Mouse (Mus musculus): ENCODE data around the gene Kng1. TPM values are rescaled to one million over a fixed set of nuclear protein-coding genes. Genes with fewer than 3 reads are reported as not detected.

Gene Kng1
- polyA plus RNA-seq, 1 experiment from 2014 or later, result not detected

DNA sequence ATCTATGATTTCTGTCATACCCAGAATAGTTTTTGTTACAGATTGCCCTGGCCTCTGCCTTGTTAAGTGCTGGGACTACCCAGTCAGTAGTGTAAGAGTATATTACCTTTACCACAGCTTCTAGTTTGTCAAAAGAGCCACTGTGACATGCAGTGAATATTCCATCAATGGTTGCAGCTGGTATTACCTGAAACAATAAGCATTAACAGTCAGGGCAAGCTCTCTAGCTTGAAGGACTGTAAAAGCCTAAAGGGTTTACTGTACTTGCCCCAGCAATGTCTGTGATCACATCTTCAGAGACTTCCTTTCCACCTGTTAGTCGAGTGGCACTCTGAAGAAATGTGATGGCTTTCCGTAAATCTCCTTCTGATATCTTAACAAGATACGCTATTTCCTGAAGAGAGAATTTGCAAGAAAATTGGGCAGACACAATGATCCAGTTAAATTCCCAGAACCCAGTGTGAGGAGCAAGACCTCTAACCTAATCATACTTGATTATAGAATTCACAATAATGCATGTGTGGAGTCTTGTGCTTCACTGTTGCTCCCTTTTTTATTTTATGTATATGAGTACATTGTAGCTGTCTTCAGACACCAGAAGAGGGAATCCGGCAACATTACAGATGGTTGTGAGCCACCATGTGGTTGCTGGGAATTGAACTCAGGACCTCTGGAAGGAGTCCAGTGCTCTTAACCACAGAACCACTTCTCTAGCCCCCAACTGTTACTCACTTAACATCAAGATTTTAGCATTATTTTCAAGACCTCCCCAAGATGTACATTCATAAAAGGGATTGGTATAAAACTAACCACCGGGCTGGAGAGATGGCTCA lies 56.9 kb downstream of the Kng1 start:
- no peak overlapping the region for H3K9ac ChIP-seq (ENCODE audit: low read length)
- H3K27ac ChIP-seq (ENCODE audit: low read depth, low read length), result no peak overlapping the region
- ATAC-seq (ENCODE audit: insufficient read depth, low FRiP score, low TSS enrichment), result peak; percentile 27; the same call in 1 of the 2 replicates
- H3K27me3 ChIP-seq (ENCODE audit: control insufficient read depth, insufficient read depth, low read length), result no peaks in the 10 kb centered on the region
- no peaks in the 10 kb centered on the region for H3K9me3 ChIP-seq (ENCODE audit: control insufficient read depth, low read length)
- H3K4me1 ChIP-seq (ENCODE audit: control insufficient read depth, insufficient read depth, low read length), result peaks cover 4% of the 10 kb centered on the region; the same call in 1 of the 2 replicates
- peaks cover 12% of the 10 kb centered on the region for H3K36me3 ChIP-seq (ENCODE audit: control insufficient read depth, insufficient read depth, low read length)
- H3K4me2 ChIP-seq (ENCODE audit: low read depth), result no peak overlapping the region
- no peak for DNase-seq (ENCODE audit: low spot score)
- no peak overlapping the region for H3K4me3 ChIP-seq (ENCODE audit: low read depth, low read length)
- 72% methylated on average over 5 of the region's 5 CpGs for WGBS

DNA sequence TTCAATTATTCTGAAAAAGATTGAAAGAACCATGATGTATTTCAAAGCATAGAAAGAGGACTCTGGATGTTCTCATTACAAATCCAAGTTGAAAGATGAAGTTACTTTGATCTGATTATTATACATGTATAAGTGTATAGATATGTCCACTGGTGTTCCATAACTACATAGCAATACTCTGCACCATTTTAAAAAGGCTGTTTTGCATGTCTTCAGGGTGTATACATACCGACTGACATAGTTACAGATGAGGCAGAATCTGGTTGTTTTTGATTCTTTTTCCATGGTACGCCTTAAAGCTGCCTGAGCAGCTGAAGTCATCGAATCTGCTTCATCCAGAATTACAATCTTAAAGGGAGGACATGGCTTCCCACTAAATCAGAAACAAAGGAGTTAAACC lies 57.8 kb downstream of the Kng1 start:
- Histone ChIP-seq H3K4me2 (ENCODE audit: low read depth) (no peak overlapping the region), H3K27ac (ENCODE audit: low read depth, low read length) (no peak overlapping the region), H3K27me3 (ENCODE audit: control insufficient read depth, insufficient read depth, low read length) (no peaks in the 10 kb centered on the region), H3K36me3 (ENCODE audit: control insufficient read depth, insufficient read depth, low read length) (peaks cover 8% of the 10 kb centered on the region; the same call in 1 of the 2 replicates), H3K4me3 (ENCODE audit: low read depth, low read length) (no peak overlapping the region), H3K9ac (ENCODE audit: low read length) (no peak overlapping the region), H3K9me3 (ENCODE audit: control insufficient read depth, low read length) (no peaks in the 10 kb centered on the region), H3K4me1 (ENCODE audit: control insufficient read depth, insufficient read depth, low read length) (no peaks in the 10 kb centered on the region; the same call in 1 of the 2 replicates)
- DNase-seq (ENCODE audit: low spot score) (no peak), ATAC-seq (ENCODE audit: insufficient read depth, low FRiP score, low TSS enrichment) (no peak)
- WGBS, result 89% methylated on average over 3 of the region's 3 CpGs

DNA sequence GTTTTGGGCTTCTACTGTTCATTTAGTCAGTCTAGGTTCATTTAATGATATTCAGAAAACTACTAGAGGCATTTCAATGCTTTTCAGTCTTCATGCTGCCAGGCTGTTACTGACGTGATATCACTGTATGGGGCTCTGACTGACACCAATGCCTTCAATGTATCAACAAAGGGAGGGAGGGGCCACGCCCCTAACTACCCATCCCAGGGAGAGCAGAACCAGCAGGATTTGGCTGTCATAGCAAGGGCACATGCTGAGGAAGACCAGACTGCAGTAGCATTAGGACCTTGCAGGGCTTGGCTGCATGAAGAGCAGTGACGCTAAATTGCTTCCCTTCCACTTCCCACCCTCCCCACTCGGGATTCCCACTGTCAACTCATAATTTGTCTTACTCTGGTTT lies 59.5 kb downstream of the Kng1 start:
- H3K27me3 ChIP-seq (ENCODE audit: control insufficient read depth, insufficient read depth, low read length), result no peaks in the 10 kb centered on the region
- no peak for ATAC-seq (ENCODE audit: insufficient read depth, low FRiP score, low TSS enrichment)
- no peaks in the 10 kb centered on the region for H3K4me1 ChIP-seq (ENCODE audit: control insufficient read depth, insufficient read depth, low read length)
- H3K9ac ChIP-seq (ENCODE audit: low read length), result no peak overlapping the region
- WGBS, result 63% methylated on average over 4 of the region's 4 CpGs
- no peaks in the 10 kb centered on the region for H3K9me3 ChIP-seq (ENCODE audit: control insufficient read depth, low read length)
- no peak for DNase-seq (ENCODE audit: low spot score)
- no peak overlapping the region for H3K27ac ChIP-seq (ENCODE audit: low read depth, low read length)
- H3K4me2 ChIP-seq (ENCODE audit: low read depth), result no peak overlapping the region
- no peak overlapping the region for H3K4me3 ChIP-seq (ENCODE audit: low read depth, low read length)
- peaks cover 3% of the 10 kb centered on the region; the same call in 1 of the 2 replicates for H3K36me3 ChIP-seq (ENCODE audit: control insufficient read depth, insufficient read depth, low read length)

DNA sequence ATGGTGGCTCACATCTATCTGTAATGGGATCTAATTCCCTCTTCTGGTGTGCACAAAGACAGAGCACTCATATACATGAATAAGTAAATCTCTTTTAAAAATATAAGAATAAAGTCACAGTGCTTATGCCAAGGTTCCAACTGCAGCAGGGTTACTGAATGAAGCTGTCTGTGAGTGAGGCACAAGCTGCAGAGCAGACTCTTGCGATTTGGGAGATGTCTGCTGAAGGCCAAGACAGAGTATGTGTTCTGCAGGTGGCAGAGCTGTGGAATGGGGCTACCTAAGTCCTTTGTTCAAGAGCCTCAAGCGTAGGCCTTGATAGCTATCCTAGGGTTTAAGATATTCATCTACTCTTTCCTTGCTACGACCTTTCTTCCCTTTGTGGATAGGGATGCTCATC lies 64.8 kb downstream of the Kng1 start:
- no peak for DNase-seq (ENCODE audit: low spot score)
- no peak for ATAC-seq (ENCODE audit: insufficient read depth, low FRiP score, low TSS enrichment)
- Histone ChIP-seq H3K4me2 (ENCODE audit: low read depth) (no peak overlapping the region), H3K9ac (ENCODE audit: low read length) (no peak overlapping the region), H3K4me3 (ENCODE audit: low read depth, low read length) (no peak overlapping the region), H3K36me3 (ENCODE audit: control insufficient read depth, insufficient read depth, low read length) (peaks cover 3% of the 10 kb centered on the region), H3K9me3 (ENCODE audit: control insufficient read depth, low read length) (no peaks in the 10 kb centered on the region), H3K27ac (ENCODE audit: low read depth, low read length) (no peak overlapping the region), H3K4me1 (ENCODE audit: control insufficient read depth, insufficient read depth, low read length) (peaks cover 5% of the 10 kb centered on the region; the same call in 1 of the 2 replicates), H3K27me3 (ENCODE audit: control insufficient read depth, insufficient read depth, low read length) (no peaks in the 10 kb centered on the region)
- 91% methylated on average over 3 of the region's 3 CpGs for WGBS

DNA sequence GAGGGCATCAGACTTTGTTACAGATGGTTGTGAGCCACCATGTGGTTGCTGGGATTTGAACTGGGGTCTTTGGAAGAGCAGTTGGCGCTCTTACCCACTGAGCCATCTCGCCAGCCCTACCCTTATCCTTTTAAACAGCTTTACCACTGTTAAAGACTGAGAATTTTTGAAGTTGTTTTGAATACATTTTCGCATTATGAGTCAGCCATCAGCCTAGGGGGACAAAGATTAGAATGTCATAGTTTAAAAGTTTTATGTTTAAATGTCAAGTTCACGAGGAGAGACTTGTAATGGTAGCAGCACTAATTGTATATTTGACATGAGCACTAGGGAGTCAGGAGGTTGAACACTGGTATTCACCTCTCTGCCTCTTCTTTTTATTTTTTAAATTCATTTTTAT lies 65.4 kb downstream of the Kng1 start:
- ATAC-seq (ENCODE audit: insufficient read depth, low FRiP score, low TSS enrichment) (no peak), DNase-seq (ENCODE audit: low spot score) (no peak)
- Histone ChIP-seq H3K4me3 (ENCODE audit: low read depth, low read length) (no peak overlapping the region), H3K4me2 (ENCODE audit: low read depth) (no peak overlapping the region), H3K27ac (ENCODE audit: low read depth, low read length) (no peak overlapping the region), H3K36me3 (ENCODE audit: control insufficient read depth, insufficient read depth, low read length) (peaks cover 3% of the 10 kb centered on the region), H3K4me1 (ENCODE audit: control insufficient read depth, insufficient read depth, low read length) (peaks cover 5% of the 10 kb centered on the region; the same call in 1 of the 2 replicates), H3K9me3 (ENCODE audit: control insufficient read depth, low read length) (no peaks in the 10 kb centered on the region), H3K27me3 (ENCODE audit: control insufficient read depth, insufficient read depth, low read length) (no peaks in the 10 kb centered on the region), H3K9ac (ENCODE audit: low read length) (no peak overlapping the region)
- WGBS, result 93% methylated on average over 4 of the region's 4 CpGs

DNA sequence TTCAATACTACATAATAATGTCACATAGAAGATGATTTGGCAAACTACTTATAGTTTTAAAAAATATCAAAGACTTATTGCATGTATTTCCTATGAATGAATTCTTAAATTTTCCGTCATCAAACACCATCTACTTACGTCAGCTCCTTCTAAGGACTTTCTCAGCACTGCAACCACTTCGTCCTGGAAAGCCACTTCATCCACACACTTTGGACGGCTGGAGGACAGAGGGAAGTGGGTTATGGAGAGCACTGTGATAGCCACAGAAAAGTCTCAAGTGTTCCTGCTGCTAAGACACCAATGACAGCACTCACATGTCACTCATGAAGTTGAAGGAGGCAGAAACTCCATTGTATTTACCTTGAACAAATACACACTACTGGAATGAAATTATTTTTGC lies 66.7 kb downstream of the Kng1 start:
- H3K4me2 ChIP-seq (ENCODE audit: low read depth), result no peak overlapping the region
- no peaks in the 10 kb centered on the region for H3K27me3 ChIP-seq (ENCODE audit: control insufficient read depth, insufficient read depth, low read length)
- 93% methylated on average over 4 of the region's 4 CpGs for WGBS
- H3K9ac ChIP-seq (ENCODE audit: low read length), result no peak overlapping the region
- ATAC-seq (ENCODE audit: insufficient read depth, low FRiP score, low TSS enrichment), result no peak
- no peak for DNase-seq (ENCODE audit: low spot score)
- no peak overlapping the region for H3K27ac ChIP-seq (ENCODE audit: low read depth, low read length)
- peaks cover 3% of the 10 kb centered on the region for H3K36me3 ChIP-seq (ENCODE audit: control insufficient read depth, insufficient read depth, low read length)
- H3K4me3 ChIP-seq (ENCODE audit: low read depth, low read length), result no peak overlapping the region
- peaks cover 10% of the 10 kb centered on the region for H3K4me1 ChIP-seq (ENCODE audit: control insufficient read depth, insufficient read depth, low read length)
- H3K9me3 ChIP-seq (ENCODE audit: control insufficient read depth, low read length), result no peaks in the 10 kb centered on the region

DNA sequence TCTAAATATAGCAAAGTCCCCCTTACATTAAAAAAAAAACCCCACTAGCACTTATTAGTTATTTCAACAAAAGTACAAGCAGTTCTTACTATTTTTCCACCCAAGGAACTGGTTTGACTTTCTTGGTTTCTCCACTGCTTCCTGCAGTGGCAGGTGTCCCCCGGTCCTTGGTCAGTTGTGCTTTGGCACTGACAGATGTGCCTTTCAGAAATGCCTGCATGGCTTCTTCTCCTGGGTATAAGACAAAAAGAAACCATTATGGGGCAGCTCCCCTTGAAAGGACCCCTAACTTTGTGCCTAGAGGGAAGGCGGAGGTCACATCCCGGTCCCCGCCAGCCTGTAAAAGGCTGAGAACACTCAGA lies 69.6 kb downstream of the Kng1 start:
- ATAC-seq (ENCODE audit: insufficient read depth, low FRiP score, low TSS enrichment) (peak; percentile 45), DNase-seq (ENCODE audit: low spot score) (no peak)
- peak overlapping the region; percentile 50 for H3K4me2 ChIP-seq (ENCODE audit: low read depth)
- H3K9me3 ChIP-seq (ENCODE audit: control insufficient read depth, low read length), result no peaks in the 10 kb centered on the region
- H3K9ac ChIP-seq (ENCODE audit: low read length), result peak overlapping the region; percentile 91
- no peak overlapping the region; the same call in 1 of the 2 replicates for H3K27ac ChIP-seq (ENCODE audit: low read depth, low read length)
- H3K4me1 ChIP-seq (ENCODE audit: control insufficient read depth, insufficient read depth, low read length), result peaks cover 10% of the 10 kb centered on the region
- H3K4me3 ChIP-seq (ENCODE audit: low read depth, low read length), result peak overlapping the region; percentile 71
- H3K36me3 ChIP-seq (ENCODE audit: control insufficient read depth, insufficient read depth, low read length), result peaks cover 3% of the 10 kb centered on the region; the same call in 1 of the 2 replicates
- no peaks in the 10 kb centered on the region for H3K27me3 ChIP-seq (ENCODE audit: control insufficient read depth, insufficient read depth, low read length)
- 0% methylated on average over 4 of the region's 4 CpGs for WGBS

DNA sequence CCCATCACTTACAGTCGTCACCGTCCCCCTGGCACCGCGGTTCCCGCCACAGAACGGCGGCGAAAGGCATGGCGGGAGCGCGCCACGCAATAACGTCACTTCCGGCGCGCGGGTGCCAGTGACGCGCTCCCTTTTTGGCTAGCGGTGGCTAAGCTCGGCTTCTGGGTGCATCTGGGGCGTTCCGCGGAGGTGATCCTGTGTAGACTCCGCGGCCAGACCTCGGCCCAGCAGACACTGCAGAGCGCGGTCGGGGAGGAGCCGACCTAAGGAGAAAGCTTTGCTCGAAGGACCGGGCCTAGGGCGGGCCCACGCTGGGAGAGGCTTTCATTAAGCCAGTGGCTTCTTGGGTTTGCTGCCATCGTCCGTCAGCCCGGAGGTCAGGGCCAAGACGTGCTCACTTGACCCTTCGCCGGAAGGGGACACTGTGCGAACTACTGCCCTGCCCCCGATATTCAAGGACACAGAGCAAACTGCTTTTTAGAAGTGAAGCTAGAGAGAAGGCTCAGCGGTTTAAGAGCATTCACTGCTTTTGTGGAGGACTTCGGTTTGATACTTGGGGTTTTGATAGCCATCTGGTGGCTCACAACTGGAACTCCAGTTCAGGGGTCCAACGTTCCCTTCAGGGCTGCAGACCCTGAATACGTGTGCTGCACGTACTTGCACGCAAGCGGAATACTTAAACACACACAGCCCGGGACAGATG lies 70.2 kb downstream of the Kng1 start, which contains the start of gene Rfc4:
Rfc4 (minus strand) TSS at position 65 of the 703 bp plus-strand sequence.
- under 1% methylated on average over 50 of the region's 51 CpGs for WGBS

More for the DNA sequence above, 70.2 kb downstream of the Kng1 start, which contains the start of gene Rfc4:
- ATAC-seq (ENCODE audit: insufficient read depth, low FRiP score, low TSS enrichment) (peak; percentile 92), DNase-seq (ENCODE audit: low spot score) (peak; percentile 96)
- peak within 1 kb of the TSS; percentile 91 for H3K9ac ChIP-seq (ENCODE audit: low read length)
- no peaks in the 10 kb centered on the region for H3K27me3 ChIP-seq (ENCODE audit: control insufficient read depth, insufficient read depth, low read length)
- no peaks in the 10 kb centered on the region for H3K9me3 ChIP-seq (ENCODE audit: control insufficient read depth, low read length)
- H3K4me3 ChIP-seq (ENCODE audit: low read depth, low read length), result peak within 1 kb of the TSS; percentile 71
- peak within 1 kb of the TSS; percentile 50 for H3K4me2 ChIP-seq (ENCODE audit: low read depth)
- H3K27ac ChIP-seq (ENCODE audit: low read depth, low read length), result peak within 1 kb of the TSS; percentile 96
- H3K36me3 ChIP-seq (ENCODE audit: control insufficient read depth, insufficient read depth, low read length), result peaks cover 2% of the 10 kb centered on the region; the same call in 1 of the 2 replicates
- H3K4me1 ChIP-seq (ENCODE audit: control insufficient read depth, insufficient read depth, low read length), result peaks cover 10% of the 10 kb centered on the region
